Mouse (Mus musculus): ENCODE data around the gene Espnl.

The Espnl gene

DNA sequence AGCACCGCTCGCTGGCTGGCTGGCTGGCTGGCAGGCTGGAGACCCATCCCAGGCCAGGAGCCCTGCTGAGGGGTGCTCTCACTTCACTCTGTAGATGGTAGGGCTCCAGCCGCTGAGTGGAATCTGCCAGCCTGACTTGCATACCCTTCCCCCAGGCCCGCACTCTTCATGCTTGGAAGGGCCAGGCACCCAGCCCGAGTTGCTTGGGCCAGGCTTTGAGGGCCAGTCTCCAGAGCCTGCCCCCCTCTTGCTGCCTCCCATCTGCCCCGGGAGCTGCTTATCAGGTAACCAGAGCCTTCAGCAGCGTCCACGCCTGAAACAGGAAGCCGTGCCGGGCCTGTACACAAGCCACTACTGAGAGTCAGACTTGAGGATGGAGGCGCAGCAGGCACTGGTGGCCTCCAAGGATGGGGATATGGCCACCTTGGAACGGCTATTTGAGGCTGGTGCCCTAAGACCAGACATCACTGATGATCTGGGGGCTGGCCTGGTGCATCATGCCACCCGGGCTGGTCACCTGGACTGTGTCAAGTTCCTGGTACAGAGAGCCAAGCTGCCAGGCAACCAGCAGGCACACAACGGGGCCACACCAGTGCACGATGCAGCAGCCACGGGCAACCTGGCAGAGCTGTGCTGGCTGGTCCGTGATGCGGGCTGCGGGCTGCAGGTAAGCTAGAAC lies at the start of gene Espnl:
Gene Espnl (plus strand): TSS at position 316 of the 679 bp plus-strand sequence.
- peak; percentile 92 for DNase-seq

DNA sequence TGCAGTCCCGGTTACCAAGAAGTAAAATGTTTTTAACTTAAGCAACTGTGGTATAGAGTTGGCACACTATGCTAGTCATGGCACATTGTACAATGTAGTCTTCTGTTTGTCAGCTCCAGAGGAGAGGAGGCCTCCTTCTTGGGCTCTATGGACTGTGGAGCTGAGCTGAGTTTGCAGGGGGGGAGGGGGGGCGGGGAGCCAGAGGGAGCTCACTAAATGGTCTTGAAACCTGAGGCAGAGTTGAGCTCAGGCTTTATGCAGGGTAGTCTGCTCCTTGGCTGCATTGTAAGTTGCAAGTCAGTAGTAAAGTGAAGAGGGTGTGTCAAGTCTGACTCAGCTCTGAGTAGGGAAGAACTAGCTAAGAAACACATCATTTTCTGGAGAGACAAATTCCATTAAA lies 49.6 kb upstream of the Espnl start:
- DNase-seq: peak; percentile 74

DNA sequence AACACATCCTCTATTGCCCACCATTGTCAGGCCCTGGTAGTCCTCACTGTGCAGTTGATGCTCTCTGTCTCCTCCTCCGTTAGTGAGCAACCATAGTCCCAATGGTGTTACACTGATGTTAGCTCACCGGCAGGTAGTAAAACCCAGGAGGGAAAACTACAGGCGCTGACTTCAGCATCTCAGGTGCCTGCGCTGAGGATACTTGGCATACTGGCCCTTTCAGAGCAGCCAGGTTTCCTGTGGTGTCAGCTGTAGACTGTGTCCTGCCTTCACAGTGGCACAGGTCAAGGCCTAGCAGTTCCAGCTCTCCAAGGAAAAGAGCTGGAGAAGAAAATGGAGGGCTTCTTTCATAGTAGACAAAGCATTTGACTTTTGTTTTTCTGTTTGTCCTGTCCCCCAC lies 45.3 kb upstream of the Espnl start:
- peak; percentile 67 for DNase-seq

DNA sequence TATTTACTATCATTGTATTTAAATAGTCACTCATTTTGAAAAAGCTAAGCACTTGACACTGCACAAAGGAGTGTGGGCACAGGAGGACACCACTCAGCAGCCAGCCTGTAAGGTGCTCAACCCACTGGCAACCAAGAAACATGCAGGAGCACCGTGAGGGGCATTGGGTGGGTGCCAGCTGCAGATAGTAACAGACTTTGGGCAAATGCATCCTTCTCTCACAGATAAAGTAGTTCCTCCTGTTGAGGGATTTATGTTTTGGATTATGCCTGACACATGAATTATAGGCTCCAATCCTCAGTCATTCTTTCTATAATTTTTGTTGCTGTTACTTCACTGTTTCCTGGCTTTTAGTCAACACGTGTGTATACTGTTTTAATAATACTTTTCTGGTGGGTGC lies 44.4 kb upstream of the Espnl start:
- DNase-seq: peak; percentile 55

DNA sequence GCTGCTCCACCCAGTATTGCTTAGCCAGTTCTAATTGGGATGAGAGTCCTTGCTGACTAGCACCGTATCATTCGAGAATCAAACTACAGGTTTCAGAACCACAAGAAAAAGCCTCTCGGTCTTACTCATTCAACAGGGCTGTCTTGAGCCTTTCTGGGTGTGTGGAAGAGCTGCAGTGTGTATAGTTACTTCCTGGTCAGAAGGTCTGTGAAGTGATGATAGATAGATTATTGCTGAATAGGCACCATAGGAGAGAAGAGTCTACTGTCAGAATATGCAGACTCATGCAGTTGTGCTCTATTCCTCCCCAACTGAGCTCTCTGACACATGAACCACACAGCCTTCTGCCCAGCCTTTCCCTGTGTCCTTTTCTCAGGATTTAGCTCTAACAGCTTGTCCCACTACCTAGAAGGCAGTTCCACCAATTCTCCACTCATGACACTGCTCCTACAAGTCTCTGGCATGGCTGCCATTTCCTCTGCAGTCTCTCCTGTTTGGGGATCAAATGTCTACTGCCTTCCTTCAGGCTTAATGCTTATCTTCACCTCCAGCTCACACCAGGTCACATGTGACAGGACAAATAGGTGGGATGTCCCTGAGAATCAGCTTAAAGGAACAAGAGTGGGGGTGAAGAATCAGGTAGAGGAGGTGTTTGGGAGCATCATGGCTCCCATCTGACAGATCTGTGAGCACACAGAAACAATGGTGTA lies 43.3 kb upstream of the Espnl start:
- peak; percentile 62 for DNase-seq

DNA sequence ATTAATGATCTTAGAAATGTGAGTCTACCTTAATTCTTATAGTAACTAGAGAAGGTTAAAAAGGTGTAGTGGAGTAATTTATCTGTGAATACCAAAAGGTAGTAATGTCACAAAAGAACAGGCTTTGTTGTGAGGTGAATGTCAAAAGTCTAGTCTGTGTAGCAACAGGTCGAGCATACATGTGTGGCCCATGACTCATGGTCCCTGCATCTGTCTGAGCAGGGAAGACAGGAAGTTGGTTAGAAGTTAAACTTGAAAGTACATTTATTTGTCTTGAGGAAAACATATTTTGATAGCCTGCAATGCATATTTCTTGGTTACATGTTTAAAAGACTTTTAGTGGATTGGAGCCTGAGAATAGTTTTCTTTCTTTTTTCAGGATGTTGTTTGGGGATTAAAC lies 42.7 kb upstream of the Espnl start:
- DNase-seq: no peak

DNA sequence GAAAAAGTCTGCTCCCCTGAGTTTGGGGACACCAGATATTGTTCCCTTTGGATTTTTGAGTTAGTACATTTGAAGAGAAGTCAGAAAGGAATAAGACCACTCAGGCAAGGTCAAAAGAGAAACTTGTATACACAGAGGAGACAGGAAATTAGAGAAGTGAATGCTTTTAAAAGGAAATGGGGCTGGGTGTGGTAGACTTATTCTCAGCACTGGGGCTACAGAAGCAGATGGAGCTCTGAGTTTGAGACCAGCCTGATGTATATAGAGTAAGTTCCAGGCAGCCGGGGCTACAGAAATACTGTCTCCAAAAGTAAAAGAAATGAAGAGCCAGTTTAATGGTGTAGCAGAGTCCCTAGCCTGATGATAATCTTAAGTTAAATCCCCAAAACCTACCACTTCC lies 39.3 kb upstream of the Espnl start:
- peak; percentile 84 for DNase-seq

- peak; percentile 60 for DNase-seq
Measured at GRCm38 (mm10) chr1:91289375-91289774, 32.5 kb upstream of the Espnl start.

- DNase-seq: no peak
Measured at GRCm38 (mm10) chr1:91292101-91292825, 29.6 kb upstream of the Espnl start.

GRCm38 (mm10) chr1:91295544-91295943 lies 26.3 kb upstream of the Espnl start:
- DNase-seq: no peak

GRCm38 (mm10) chr1:91297799-91298744 lies 23.8 kb upstream of the Espnl start, which contains the start of gene Scly:
Scly (plus strand) TSS chr1:91298338.
- peak; percentile 100 for DNase-seq

DNA sequence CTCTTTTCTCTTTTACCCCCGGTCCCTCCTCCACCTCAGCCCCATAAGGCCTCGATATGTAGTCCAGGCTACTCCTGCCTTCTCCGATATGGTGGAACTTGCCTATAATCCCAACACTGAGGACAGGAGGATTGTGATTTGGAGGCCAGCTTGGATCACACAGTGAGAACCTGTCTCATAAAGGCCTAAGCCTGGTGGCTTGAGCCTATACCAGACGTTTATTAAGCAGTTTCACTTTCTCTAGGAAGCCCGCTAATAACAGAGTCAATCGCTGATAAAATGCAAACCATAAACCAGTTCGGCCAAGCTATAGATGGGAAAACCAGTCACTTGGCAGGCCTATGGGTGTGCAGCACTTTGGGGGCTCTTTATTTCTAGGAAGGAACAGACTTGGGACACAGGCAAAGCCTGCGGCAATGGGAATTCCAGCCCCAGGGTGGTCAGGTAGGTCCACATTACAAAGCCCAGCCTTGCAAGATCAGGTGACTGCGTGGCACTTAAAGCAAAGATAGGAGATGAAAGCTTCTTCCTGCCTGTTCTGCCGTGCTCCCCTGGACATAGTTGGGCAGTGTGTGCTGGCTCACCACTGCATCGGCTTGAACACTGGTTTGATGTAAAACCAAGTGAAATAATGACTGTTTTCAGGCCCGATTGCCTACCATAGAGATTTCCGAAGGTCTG lies 22.7 kb upstream of the Espnl start:
- DNase-seq: no peak

GRCm38 (mm10) chr1:91299707-91300426 lies 22.0 kb upstream of the Espnl start:
- peak; percentile 97 for DNase-seq

- DNase-seq: no peak
Measured at GRCm38 (mm10) chr1:91301206-91301920, 20.5 kb upstream of the Espnl start.

GRCm38 (mm10) chr1:91302021-91302420 lies 19.9 kb upstream of the Espnl start:
- DNase-seq: no peak

GRCm38 (mm10) chr1:91304621-91305020 lies 17.3 kb upstream of the Espnl start:
- DNase-seq: no peak

GRCm38 (mm10) chr1:91309366-91310085 lies 12.3 kb upstream of the Espnl start:
- DNase-seq: no peak

- no peak for DNase-seq
Measured at GRCm38 (mm10) chr1:91312273-91312672, 9.6 kb upstream of the Espnl start.

- DNase-seq: no peak
Measured at GRCm38 (mm10) chr1:91313251-91313650, 8.6 kb upstream of the Espnl start.

- no peak for DNase-seq
Measured at GRCm38 (mm10) chr1:91317656-91318055, 4.2 kb upstream of the Espnl start.
